In genomic region chr6:117778481-117778880, GRCm38 (mm10) we compare ENCODE assay signal across 11 mouse cellular contexts.
DNase-seq lines count a peak whose midpoint lies in the region; ATAC-seq lines count a peak whose summit lies in the region.
"Had no signal": no experiment of that assay in that cellular context is flagged by ENCODE, and none has a peak within 500 bp of the region (broad histone marks: within the 10 kb centered on the region; RNA-seq: fewer than 3 reads in every experiment).

No protein-coding gene starts in this region.

- no peaks in the 10 kb centered on the region for H3K9me3 ChIP-seq in kidney, embryonic 14.5 days (ENCODE audit: control insufficient read depth, low read length)
- H3K9me3 ChIP-seq: hindbrain, embryonic 13.5 days; midbrain, embryonic 15.5 days had no signal

- no peaks in the 10 kb centered on the region for H3K27me3 ChIP-seq in kidney, embryonic 14.5 days (ENCODE audit: control insufficient read depth, insufficient read depth, low read length)
- H3K27me3 ChIP-seq: hindbrain, embryonic 13.5 days; midbrain, embryonic 15.5 days had no signal

- intact Hi-C loops in left cerebral cortex, postnatal 36 days (cut with DNase I) = no loop called here

- no peak overlapping the region for H3K27ac ChIP-seq in kidney, embryonic 14.5 days (ENCODE audit: low read depth, low read length)
- H3K27ac ChIP-seq: hindbrain, embryonic 13.5 days; midbrain, embryonic 15.5 days had no signal

- H3K4me2 ChIP-seq in kidney, embryonic 14.5 days (replicated peaks; ENCODE audit: low read depth, low read length) = no peak overlapping the region
- H3K4me2 ChIP-seq: hindbrain, embryonic 13.5 days; midbrain, embryonic 15.5 days had no signal

- no peaks in the 10 kb centered on the region for H3K36me3 ChIP-seq in kidney, embryonic 14.5 days (ENCODE audit: control insufficient read depth, insufficient read depth, low read length)
- H3K36me3 ChIP-seq: hindbrain, embryonic 13.5 days; midbrain, embryonic 15.5 days had no signal

- H3K4me1 ChIP-seq in kidney, embryonic 14.5 days (ENCODE audit: control insufficient read depth, insufficient read depth, low read length) = no peaks in the 10 kb centered on the region
- H3K4me1 ChIP-seq: hindbrain, embryonic 13.5 days had no signal

- no peak overlapping the region for H3K9ac ChIP-seq in kidney, embryonic 14.5 days (ENCODE audit: low read depth, low read length)
- H3K9ac ChIP-seq: hindbrain, embryonic 13.5 days; midbrain, embryonic 15.5 days had no signal

- no peak for ATAC-seq in kidney, embryonic 14.5 days (ENCODE audit: low FRiP score, low TSS enrichment)
- ATAC-seq: midbrain, embryonic 15.5 days had no signal

- no peak overlapping the region for H3K4me3 ChIP-seq in kidney, embryonic 14.5 days (ENCODE audit: low read length)
- H3K4me3 ChIP-seq: hindbrain, embryonic 13.5 days; midbrain, embryonic 15.5 days had no signal

- 60% methylated on average over 8 of the region's 8 CpGs for WGBS in kidney, embryonic 14.5 days

- DNase-seq in kidney, adult 11 months = peak; percentile 56
- peak; percentile 76 for DNase-seq in heart, adult 8-10 months (ENCODE audit: low spot score)
- DNase-seq in kidney, adult 9 months = peak; percentile 51
- DNase-seq in lung, postnatal 10 days = peak; percentile 52
- no peak for DNase-seq in left cerebral cortex, postnatal 36 days (ENCODE audit: low spot score in 2 of 2)
- DNase-seq in spleen, postnatal 10 days (ENCODE audit: low spot score in 2 of 2) = no peak
- DNase-seq in right cerebral cortex, postnatal 10 days (ENCODE audit: low spot score in 2 of 2) = no peak
- DNase-seq: right cerebral cortex, postnatal 4 days had no signal

Comparison
In these comparisons a context has a peak if more than half of its experiments do, and no peak if none do; other contexts are left out.
1. DNase-seq: peak in kidney, adult 11 months (single experiment), heart, adult 8-10 months (single experiment), kidney, adult 9 months (single experiment) and lung, postnatal 10 days (single experiment); none in left cerebral cortex, postnatal 36 days (0 of 2), spleen, postnatal 10 days (0 of 2) and right cerebral cortex, postnatal 10 days (0 of 2).